Mouse (Mus musculus) heart, adult 2 months (tissue): ENCODE measurements around the gene Orai1. TPM values are rescaled to one million over a fixed set of nuclear protein-coding genes. Genes with fewer than 3 reads are reported as not detected.
"Not testable (repeated sequence)": the region's sequence is repeated elsewhere in the genome, so short reads cannot be mapped to it uniquely, and the experiment has no call there.

ENCODE experiments used
- DNase-seq, 2 experiments: peaks; one replicate each; pipeline ENCODE4 v3.0.0; 2021
- H3K27ac ChIP-seq: fragments of 200-600 bp; 2 replicates; pipeline ENCODE4 v1.8.1; 2022
- H3K27me3 ChIP-seq: fragments of 200-500 bp; 2 replicates; pipeline ENCODE4 v1.6.1; 2012; ENCODE audit warnings: mild to moderate bottlenecking, low read length, inconsistent platforms, mixed read lengths; ENCODE audit not compliant: control insufficient read depth, insufficient read depth
- H3K36me3 ChIP-seq: fragments of 200-500 bp; 2 replicates; pipeline ENCODE4 v1.6.1; 2012; ENCODE audit warnings: low read length, inconsistent platforms; ENCODE audit not compliant: control insufficient read depth, insufficient read depth
- H3K4me1 ChIP-seq: fragments of 200-500 bp; 2 replicates; pipeline ENCODE4 v1.6.1; 2011; ENCODE audit warnings: low read length; ENCODE audit not compliant: control insufficient read depth, insufficient read depth
- H3K4me3 ChIP-seq: fragments of 200-600 bp; 2 replicates; pipeline ENCODE4 v1.8.1; 2022
- H3K79me2 ChIP-seq: fragments of 200-500 bp; replicated peaks from 2 replicates; pipeline ENCODE4 v1.6.1; 2012; ENCODE audit warnings: mild to moderate bottlenecking, inconsistent platforms, low read length, moderate library complexity, mixed read lengths; ENCODE audit not compliant: control insufficient read depth, insufficient read depth
- H3K9ac ChIP-seq: fragments of 200-500 bp; 2 replicates; pipeline ENCODE4 v1.6.1; 2012; ENCODE audit warnings: low read depth, mild to moderate bottlenecking, control low read depth, inconsistent platforms, low read length, mixed read lengths
- CTCF ChIP-seq: fragments of 200-600 bp; IDR thresholded peaks from 2 replicates; pipeline ENCODE4 v1.8.1; 2022; ENCODE audit warnings: antibody characterized with exemption, mild to moderate bottlenecking, moderate library complexity
- EP300 ChIP-seq: fragments of 200-500 bp; IDR thresholded peaks from 2 replicates; pipeline ENCODE4 v1.6.1; 2011; ENCODE audit warnings: low read depth, low read length, control low read depth; ENCODE audit not compliant: insufficient read depth
- POLR2A ChIP-seq: fragments of 200-500 bp; IDR thresholded peaks from 2 replicates; pipeline ENCODE4 v1.6.1; 2011; ENCODE audit warnings: mild to moderate bottlenecking, low read depth, low read length, control low read depth; ENCODE audit not compliant: insufficient read depth
- WGBS: fragments of 180-500 bp; shearing (Covaris S2); methylation state at CpG from one replicate; pipeline ENCODE4 v1.1.7; 2018; 5-methylcytosine and 5-hydroxymethylcytosine counted together
- intact Hi-C: fragments of 180-260 bp; cut with DNase I; formaldehyde crosslinking; loops from one replicate; pipeline ENCODE4 v1.15.1; 2025
- polyA plus RNA-seq: library from polyadenylated mRNA; depleted of rRNA; stranded (reverse); fragments of >200 nt; gene quantifications from 2 replicates; pipeline ENCODE4 v1.2.3, GENCODE M21; 2012
- total RNA-seq, 2 experiments: library from RNA; stranded (reverse); gene quantifications; 2 replicates each; pipeline ENCODE4 v1.2.3; 2021

Gene Orai1
- total and polyA plus RNA-seq, 3 experiments: 11.7 to 42.8 (median 15.8) TPM

DNA sequence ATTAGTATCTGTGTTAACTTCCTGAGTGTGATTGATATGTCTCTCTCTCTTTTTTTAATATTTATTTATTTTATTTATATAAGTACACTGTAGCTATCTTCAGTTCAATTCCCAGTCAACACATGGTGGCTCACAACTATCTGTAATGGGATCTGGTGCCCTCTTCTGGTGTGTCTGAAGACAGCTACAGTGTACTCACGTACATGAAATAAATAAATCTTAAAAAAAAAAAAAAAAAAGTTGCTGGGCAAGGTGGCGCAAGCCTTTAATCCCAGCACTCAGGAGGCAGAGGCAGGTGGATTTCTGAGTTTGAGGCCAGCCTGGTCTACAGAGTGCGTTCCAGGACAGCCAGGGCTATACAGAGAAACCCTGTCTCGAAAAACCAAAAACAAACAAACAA is 40.2 kb upstream of the Orai1 start:
- TF ChIP-seq CTCF: peak; percentile 22; the same call in 1 of the 2 replicates
- H3K9ac ChIP-seq, H3K27ac ChIP-seq, H3K4me3 ChIP-seq, intact Hi-C loops, H3K79me2 ChIP-seq, DNase-seq, H3K36me3 ChIP-seq, H3K4me1 ChIP-seq, H3K27me3 ChIP-seq: not testable (repeated sequence)
- 92% methylated on average over 4 of the region's 4 CpGs for WGBS

DNA sequence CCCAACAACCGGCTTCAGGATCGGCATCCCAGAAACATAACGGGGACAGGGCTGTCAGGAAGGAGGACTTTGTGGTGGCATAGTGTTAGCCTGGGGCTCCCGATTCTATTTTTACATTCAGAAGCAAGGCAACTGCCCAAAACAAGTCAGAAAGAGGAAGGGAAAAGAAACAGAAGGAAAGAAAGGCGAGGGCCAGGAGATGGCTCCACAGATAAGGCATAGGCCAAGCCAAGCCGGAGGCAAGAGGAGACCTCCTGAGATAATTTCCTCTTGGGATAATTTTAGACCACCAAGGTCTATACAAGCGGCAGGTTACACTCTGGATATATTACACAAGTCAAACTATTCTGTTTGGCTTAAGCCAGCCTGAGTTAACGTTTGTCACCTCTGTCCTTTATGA is 35.9 kb upstream of the Orai1 start:
- no peak for DNase-seq
- Histone ChIP-seq H3K4me3 (no peak overlapping the region), H3K36me3 (no peaks in the 10 kb centered on the region), H3K4me1 (peaks cover 5% of the 10 kb centered on the region; the same call in 1 of the 2 replicates), H3K79me2 (no peaks in the 10 kb centered on the region), H3K9ac (no peak overlapping the region), H3K27ac (no peak overlapping the region), H3K27me3 (no peaks in the 10 kb centered on the region)
- TF ChIP-seq POLR2A (no peak), CTCF (no peak), EP300 (no peak)
- intact Hi-C loops: no loop called here
- whole genome bisulfite sequencing: 16% methylated on average over 8 of the region's 8 CpGs

DNA sequence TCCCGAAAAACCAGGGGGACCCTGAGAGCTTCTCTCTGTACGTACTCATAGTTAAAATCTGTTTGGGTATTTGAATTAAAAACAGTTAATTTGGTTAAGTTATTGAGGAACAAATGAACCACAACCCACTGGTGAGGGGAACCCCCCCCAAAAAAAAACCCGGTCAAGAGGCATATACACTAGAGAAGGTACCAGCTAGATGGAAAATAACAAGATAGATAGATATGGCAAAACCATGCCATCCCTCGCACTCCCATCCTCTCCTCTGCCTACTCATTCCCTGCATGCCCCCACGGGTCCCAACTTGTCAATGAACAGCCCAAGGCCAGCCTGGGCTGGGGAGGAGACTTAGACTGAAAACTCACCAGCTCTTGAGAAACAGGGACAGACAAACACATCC is 30.4 kb upstream of the Orai1 start:
- H3K9ac ChIP-seq: no peak overlapping the region
- no peaks in the 10 kb centered on the region for H3K27me3 ChIP-seq
- DNase-seq: no peak
- intact Hi-C loops: no loop called here
- 91% methylated on average over 5 of the region's 5 CpGs for WGBS
- no peak for TF ChIP-seq CTCF
- TF ChIP-seq EP300: no peak
- TF ChIP-seq POLR2A: no peak
- H3K36me3 ChIP-seq: no peaks in the 10 kb centered on the region
- no peak overlapping the region for H3K27ac ChIP-seq
- H3K4me1 ChIP-seq: no peaks in the 10 kb centered on the region
- no peak overlapping the region for H3K4me3 ChIP-seq
- no peaks in the 10 kb centered on the region for H3K79me2 ChIP-seq

DNA sequence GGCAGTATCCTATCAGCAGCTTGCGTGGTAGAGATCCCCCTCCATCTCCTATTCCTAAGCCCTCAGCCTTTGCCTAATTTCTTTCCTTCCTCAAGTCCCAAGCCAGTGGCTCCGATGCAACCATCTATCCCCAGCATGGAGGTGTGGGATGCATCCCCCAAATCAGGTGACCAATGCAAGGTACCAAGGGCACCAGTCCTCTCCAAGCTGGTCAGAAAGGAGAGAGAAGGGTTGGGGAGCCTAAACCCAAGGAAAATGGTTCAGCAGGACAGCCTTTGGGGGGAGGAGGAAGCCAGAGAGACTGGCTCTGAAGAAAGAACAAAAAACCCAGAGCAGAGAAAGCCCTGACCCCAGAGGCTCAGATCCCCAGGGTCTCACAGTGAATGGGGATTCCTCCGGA is 29.6 kb upstream of the Orai1 start:
- Histone ChIP-seq H3K27ac (no peak overlapping the region), H3K27me3 (no peaks in the 10 kb centered on the region), H3K4me3 (no peak overlapping the region), H3K79me2 (no peaks in the 10 kb centered on the region), H3K9ac (no peak overlapping the region), H3K4me1 (no peaks in the 10 kb centered on the region), H3K36me3 (no peaks in the 10 kb centered on the region)
- intact Hi-C loops: no loop called here
- TF ChIP-seq EP300: no peak
- no peak for TF ChIP-seq CTCF
- no peak for TF ChIP-seq POLR2A
- 96% methylated on average over 3 of the region's 3 CpGs for WGBS
- no peak for DNase-seq

DNA sequence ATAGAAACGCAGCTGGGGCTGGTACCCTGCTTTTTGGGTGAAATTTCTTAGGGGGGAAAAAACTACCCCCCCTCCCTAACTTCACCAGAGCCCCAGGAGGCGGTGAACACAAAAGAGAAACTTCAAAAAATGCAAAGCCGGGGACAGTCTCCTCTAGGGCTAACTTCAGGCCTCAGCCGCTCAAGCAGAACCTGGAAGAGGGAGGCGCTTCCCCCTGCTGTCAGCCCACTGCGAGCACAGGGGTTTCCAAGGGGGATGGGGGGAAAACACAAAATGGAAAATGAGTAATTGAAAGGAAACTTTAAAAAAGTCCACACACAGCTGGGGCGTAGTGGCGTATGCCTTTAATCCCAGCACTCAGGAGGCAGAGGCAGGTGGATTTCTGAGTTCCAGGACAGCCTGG is 28.8 kb upstream of the Orai1 start:
- Histone ChIP-seq H3K79me2 (no peaks in the 10 kb centered on the region), H3K36me3 (no peaks in the 10 kb centered on the region), H3K27me3 (no peaks in the 10 kb centered on the region), H3K27ac (no peak overlapping the region), H3K4me1 (no peaks in the 10 kb centered on the region), H3K9ac (no peak overlapping the region), H3K4me3 (no peak overlapping the region)
- DNase-seq: no peak
- intact Hi-C loops: no loop called here
- WGBS: 84% methylated on average over 8 of the region's 8 CpGs
- TF ChIP-seq CTCF (no peak), POLR2A (no peak), EP300 (no peak)

DNA sequence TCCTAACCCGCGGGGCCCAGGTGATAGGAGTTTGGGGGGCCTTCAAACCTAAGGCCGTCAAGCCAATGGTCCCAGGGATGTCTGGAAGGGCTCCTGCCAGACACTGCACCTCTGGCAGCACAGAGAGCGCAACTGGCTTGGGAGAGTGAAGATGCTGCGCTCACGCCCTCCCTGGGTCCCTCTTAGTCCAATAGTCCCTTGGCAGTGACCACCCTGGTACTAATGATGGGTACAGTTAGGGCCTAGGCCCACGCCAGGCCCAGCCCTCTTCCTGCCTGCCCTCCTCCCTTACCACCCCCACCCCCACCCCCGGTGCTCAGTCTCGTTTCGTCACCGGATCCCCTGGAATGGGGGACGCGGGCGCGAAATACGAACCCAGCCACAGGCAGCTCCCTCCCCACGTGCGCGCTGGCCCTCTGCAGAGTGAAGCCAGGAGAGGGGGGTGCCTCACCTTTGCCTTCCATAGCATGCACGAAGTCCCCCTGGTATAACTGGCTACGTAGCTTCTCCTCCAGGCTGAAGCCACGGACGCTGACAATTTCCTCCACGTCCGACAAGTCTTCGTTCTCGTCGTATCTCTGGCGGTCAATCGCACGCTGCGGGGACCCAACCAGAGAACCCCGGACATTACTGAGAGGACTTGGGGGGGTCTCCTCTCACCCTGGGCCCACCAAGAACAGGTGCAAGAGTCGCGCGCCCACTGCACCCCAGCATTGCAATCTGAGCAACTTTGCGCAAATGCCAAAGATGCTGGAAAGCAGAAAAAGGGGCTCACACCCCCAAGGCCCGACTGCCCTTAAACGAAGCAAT is 27.5 kb upstream of the Orai1 start:
- H3K27ac ChIP-seq: peak overlapping the region; percentile 88; the same call in 1 of the 2 replicates
- WGBS: 16% methylated on average over 39 of the region's 39 CpGs
- H3K9ac ChIP-seq: peak overlapping the region; percentile 89
- intact Hi-C loops: no loop called here
- no peaks in the 10 kb centered on the region for H3K36me3 ChIP-seq
- H3K27me3 ChIP-seq: no peaks in the 10 kb centered on the region
- DNase-seq: peak; percentile 33 to 57
- H3K4me1 ChIP-seq: no peaks in the 10 kb centered on the region
- peak overlapping the region; percentile 62 for H3K4me3 ChIP-seq
- TF ChIP-seq CTCF (no peak), POLR2A (no peak), EP300 (no peak)
- no peaks in the 10 kb centered on the region for H3K79me2 ChIP-seq
